Mouse (Mus musculus) cortical plate, adult 2 months (tissue): ENCODE results near the gene Pknox2.

ENCODE experiments used
- CTCF ChIP-seq: fragments of 200-500 bp; IDR thresholded peaks from 2 replicates; pipeline ENCODE4 v1.5.1; 2011; ENCODE audit warnings: mild to moderate bottlenecking, control low read depth, low read length; ENCODE audit not compliant: insufficient read depth; ENCODE audit errors: extremely low read depth
- POLR2A ChIP-seq: fragments of 200-500 bp; IDR thresholded peaks from 2 replicates; pipeline ENCODE4 v1.6.1; 2011; ENCODE audit warnings: mild to moderate bottlenecking, low read length, control low read depth; ENCODE audit not compliant: insufficient read depth; ENCODE audit errors: extremely low read depth

- no peak for TF ChIP-seq POLR2A
- no peak for TF ChIP-seq CTCF
Measured at GRCm38 (mm10) chr9:37098600-37098999, 48.6 kb downstream of the Pknox2 start.
